Mouse (Mus musculus) brain, embryonic 14.5 days (tissue): Measurements from ENCODE around the gene Lgals12. TPM values are rescaled to one million over a fixed set of nuclear protein-coding genes. Genes with fewer than 3 reads are reported as not detected.

Experiments
- DNase-seq: peaks from one replicate; pipeline ENCODE4 v3.0.0-alpha.2; 2011; ENCODE audit warnings: low read depth
- CTCF ChIP-seq: fragments of 200-500 bp; IDR thresholded peaks from 2 replicates; pipeline ENCODE4 v1.5.1; 2012; ENCODE audit warnings: inconsistent platforms, mild to moderate bottlenecking, moderate library complexity, borderline replicate concordance; ENCODE audit not compliant: insufficient read depth, insufficient read length; ENCODE audit errors: extremely low read depth
- POLR2A ChIP-seq: fragments of 200-500 bp; IDR thresholded peaks from 2 replicates; pipeline ENCODE4 v1.6.1; 2012; ENCODE audit warnings: mild to moderate bottlenecking, inconsistent platforms, borderline replicate concordance; ENCODE audit not compliant: poor library complexity, insufficient read depth, insufficient read length, severe bottlenecking; ENCODE audit errors: extremely low read depth
- polyA plus RNA-seq: library from polyadenylated mRNA; depleted of rRNA; stranded (reverse); fragments of >200 nt; gene quantifications from 2 replicates; pipeline ENCODE4 v1.2.3, GENCODE M21; 2012

Lgals12 gene
- polyA plus RNA-seq, 1 experiment: 0.72 TPM

DNA sequence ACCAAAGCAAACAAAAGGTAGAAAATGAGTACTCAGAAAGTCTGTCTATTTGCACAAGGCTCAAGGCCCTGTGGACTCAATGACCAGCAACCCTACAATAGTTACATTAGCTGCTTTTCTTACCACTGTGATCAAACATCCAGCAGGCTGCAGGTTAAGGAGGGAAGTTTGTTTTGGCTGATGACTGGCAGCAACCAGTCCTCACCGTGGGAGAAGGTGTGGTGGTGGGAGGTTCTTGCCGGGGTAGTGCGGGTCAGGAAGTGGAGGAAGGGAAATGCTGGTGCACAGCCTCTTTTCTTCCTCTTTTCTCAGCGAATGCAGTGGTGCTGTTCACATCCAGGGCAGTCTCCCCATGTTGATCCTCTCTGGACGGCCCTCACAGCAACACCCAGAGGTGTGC, 26.0 kb downstream of the Lgals12 start:
- no peak for DNase-seq
- TF ChIP-seq POLR2A (no peak), CTCF (no peak)

DNA sequence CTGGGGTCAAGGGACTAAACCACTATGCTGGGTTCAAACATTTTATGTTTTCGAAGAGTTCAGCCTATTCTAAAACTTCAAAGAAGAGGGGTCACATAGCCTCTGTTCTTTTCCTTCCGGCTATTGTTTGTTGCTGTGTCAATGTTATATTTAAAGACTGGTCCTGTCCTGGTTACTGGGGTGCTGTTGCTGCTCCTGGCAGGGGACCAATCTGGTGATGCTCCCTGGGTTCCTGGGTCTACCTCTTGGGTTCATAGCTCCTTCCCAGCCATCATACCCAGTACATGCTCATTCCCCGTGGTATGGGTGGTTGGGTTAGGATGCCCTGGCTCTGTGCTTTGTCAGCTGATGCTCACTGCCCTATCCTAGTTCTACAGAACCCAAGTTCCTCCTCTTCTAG, 29.3 kb downstream of the Lgals12 start:
- no peak for DNase-seq
- no peak for TF ChIP-seq CTCF
- TF ChIP-seq POLR2A: no peak

DNA sequence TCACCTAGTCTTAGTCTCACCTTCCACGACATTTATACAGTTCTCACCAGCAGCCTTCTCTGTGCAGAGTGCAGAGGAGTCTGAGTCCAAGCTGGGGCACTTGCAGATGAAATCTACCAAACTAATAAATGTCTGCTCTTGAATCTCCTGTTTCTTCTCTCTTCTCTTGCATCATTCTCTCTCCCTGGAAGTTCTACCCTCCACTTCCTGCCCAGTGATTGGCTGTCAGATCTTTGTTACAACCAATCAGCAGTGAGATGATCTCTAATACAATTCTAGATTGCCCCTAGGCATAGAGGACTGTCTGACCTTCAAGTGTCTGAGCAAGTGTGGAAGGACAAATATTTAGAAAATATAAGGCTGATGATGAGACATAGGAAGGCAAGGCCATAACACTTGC, 30.8 kb downstream of the Lgals12 start:
- TF ChIP-seq CTCF: no peak
- TF ChIP-seq POLR2A: no peak
- no peak for DNase-seq

DNA sequence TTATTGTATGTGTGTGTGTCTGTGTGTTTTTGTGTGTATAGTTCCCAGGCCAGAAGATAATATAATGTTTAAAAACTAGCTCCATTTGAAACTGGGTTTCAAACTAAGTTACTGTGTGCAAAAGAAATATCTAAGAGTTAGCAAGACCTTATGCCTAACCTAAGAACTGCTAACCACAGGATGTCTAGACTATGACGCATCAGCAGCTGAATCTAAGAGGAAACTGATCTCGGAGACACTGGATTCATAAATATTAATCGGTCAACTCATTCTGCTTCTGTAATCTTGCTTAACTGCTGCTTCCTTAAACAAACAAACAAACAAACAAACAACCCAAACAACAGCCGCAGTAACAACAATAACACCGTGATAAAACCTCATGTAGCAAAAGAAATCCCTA, 37.3 kb downstream of the Lgals12 start:
- no peak for DNase-seq

DNA sequence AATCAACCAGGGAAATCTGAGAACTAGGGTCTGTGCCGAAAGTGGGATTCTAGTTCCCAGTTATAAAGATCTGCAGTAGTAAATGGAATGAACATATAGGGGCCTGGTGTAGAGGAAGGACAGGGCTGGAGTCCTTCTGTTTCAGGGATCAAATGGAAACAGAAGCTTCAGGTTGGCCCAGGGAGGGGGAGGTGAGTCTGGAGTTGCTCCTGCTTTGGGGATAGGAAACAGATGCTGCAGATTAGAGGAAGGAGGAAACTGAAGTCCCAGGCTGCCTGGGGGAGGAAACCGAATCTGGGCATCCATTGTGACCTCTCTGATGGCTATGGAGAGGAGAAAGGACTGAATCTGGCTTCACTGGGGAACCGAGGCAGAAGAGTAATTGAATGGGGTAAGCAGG, 38.6 kb downstream of the Lgals12 start:
- TF ChIP-seq POLR2A (no peak), CTCF (no peak)
- no peak for DNase-seq

More for the DNA sequence above, 37.3 kb downstream of the Lgals12 start:
- TF ChIP-seq POLR2A (no peak), CTCF (no peak)

DNA sequence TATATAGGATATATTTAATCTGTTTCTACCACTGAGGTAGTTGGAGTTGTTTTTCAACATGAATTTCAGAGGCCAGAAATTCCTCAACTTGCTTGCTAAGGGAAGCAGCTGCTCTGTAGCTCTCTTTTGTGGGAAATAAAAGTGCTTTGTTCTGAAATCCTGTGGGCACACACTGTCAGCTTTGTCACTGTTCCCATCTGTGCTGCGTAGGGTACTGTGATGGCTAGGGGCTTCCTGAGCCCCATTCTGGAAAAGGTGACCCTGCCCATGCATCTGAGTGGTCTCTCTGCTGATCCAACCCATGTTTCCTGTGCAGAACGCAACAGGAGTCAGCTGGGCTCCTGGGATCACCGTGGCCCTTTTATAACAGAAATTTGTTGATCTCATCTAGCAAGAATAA, 40.2 kb downstream of the Lgals12 start:
- peak; percentile 23 for DNase-seq
- no peak for TF ChIP-seq POLR2A
- no peak for TF ChIP-seq CTCF

GRCm38 (mm10) chr19:7564457-7564856, 42.5 kb downstream of the Lgals12 start:
- DNase-seq: no peak
- no peak for TF ChIP-seq POLR2A
- TF ChIP-seq CTCF: no peak

GRCm38 (mm10) chr19:7563676-7564075, 43.3 kb downstream of the Lgals12 start:
- DNase-seq: no peak
- TF ChIP-seq POLR2A (no peak), CTCF (no peak)

DNA sequence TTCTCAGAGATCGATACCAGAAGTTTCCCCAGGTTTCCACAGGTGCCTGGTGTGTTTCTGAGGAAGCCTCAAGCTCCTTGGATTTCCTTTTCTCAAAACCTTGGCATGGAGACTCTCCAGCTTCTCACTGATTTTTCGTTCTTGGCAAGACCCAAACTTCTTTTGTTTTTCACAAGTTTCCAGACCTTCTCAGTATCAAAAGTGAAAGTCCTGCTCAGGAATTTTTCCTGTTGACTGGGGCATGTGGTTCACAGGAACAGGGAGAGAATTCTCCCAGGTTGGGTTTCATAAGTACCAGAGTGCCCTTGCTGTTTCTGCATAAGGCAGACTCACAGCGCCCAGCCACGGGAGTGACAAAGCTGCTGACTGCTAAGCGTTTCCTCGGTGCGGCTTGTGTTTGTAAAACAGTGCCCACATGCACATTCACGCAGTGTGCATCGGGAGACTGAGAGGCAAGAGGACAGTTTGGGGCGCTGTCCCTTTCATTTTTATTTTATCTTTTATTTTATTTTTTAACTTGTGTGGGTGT, 44.3 kb downstream of the Lgals12 start:
- DNase-seq: no peak
- TF ChIP-seq POLR2A (no peak), CTCF (no peak)

DNA sequence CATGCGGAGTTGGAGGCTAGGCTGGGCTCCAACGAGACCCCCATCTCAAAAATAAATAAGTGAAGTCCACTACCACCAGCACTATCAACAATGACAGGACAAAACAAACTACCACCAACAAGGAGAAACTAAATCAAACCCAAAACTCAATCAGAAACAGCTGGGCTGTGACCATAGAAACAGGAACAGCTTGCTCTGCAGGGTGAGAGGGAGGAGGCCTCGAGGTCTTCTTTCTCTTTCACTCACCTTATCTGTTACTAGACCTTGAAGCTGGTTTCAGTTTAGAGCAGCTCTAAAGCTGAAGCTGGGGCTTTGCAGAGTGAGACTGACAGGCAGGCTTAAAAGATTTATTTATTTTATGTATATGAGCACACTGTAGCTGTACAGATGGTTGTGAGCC, 45.5 kb downstream of the Lgals12 start:
- TF ChIP-seq POLR2A: no peak
- no peak for TF ChIP-seq CTCF
- no peak for DNase-seq

GRCm38 (mm10) chr19:7559986-7560385, 47.0 kb downstream of the Lgals12 start:
- TF ChIP-seq CTCF (no peak), POLR2A (no peak)
- no peak for DNase-seq

GRCm38 (mm10) chr19:7558675-7559074, 48.3 kb downstream of the Lgals12 start:
- TF ChIP-seq POLR2A (no peak), CTCF (no peak)
- no peak for DNase-seq
